Mouse (Mus musculus) kidney, adult 2 months (tissue): ENCODE results near the gene Ccl1.
A peak's percentile ranks its signal among the peaks of the same experiment; 100 is the strongest.

ENCODE experiments used
- CTCF ChIP-seq: fragments of 200-500 bp; conservative IDR thresholded peaks from 2 replicates; pipeline ENCODE4 v1.5.1; 2011; ENCODE audit warnings: low read depth, mild to moderate bottlenecking, control low read depth, low read length, moderate library complexity, mixed read lengths; ENCODE audit not compliant: insufficient read depth, insufficient read length
- POLR2A ChIP-seq: fragments of 200-500 bp; IDR thresholded peaks from one replicate; pipeline ENCODE4 v1.6.1; 2011; ENCODE audit warnings: low read depth, low read length, control low read depth

DNA sequence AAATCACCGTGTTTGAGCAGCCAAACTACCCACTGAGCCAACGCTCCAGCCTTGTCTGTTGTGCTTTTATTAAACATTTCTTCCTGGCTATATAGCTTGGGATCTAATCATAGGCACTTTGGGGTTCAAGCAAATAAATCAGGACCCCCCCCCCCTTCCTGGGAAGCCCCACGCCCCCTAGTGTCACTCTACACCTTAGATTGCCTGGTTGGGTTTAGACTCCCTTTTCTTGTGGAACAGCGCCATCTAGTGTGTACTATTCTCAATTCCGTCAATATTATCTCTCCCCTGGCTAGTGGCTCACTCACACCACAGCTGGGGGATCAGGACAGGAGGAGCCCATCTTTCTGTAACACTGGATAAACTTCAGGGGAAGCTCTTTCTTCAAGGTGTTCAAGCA lies 127.8 kb downstream of the Ccl1 start:
- TF ChIP-seq CTCF (peak; percentile 68), POLR2A (no peak)
